Mouse (Mus musculus): Measurements from ENCODE around the gene Hes7.

Gene Hes7

DNA sequence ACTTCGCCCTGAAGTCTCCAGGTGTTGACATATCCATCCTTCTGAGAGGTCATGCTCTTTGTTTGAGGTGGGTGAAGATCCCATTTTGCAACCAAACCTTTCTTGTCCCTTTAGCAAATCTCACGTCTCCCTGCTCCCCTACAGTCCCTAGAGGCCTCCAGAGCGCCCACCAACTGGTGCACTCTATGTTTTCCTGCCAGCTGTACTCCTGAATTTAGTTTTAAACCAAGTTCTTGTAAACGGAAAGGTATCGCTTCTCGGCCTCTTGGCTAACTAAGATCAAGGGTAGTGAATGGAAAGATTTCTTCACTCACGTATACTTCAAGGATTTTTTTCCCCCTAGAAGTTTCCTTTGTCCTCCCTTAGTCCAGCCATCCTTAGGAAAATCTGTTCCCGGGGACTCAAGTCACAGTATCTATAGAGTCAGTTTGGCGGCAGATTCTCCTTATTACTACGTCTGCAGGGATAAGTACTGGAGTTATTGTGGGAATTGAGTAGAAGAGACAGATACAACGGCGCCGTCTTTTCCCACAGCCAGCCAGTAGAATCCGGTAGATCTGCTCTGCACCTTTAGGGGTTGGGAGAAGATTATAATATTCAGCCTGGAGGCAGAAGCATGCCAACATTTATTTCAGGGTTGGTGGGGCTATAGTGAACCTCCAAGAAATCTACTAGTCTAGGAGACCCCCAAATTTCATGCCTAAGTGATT is 603 bp upstream of the Hes7 start:
- no peak for DNase-seq (ENCODE audit: low read depth)

DNA sequence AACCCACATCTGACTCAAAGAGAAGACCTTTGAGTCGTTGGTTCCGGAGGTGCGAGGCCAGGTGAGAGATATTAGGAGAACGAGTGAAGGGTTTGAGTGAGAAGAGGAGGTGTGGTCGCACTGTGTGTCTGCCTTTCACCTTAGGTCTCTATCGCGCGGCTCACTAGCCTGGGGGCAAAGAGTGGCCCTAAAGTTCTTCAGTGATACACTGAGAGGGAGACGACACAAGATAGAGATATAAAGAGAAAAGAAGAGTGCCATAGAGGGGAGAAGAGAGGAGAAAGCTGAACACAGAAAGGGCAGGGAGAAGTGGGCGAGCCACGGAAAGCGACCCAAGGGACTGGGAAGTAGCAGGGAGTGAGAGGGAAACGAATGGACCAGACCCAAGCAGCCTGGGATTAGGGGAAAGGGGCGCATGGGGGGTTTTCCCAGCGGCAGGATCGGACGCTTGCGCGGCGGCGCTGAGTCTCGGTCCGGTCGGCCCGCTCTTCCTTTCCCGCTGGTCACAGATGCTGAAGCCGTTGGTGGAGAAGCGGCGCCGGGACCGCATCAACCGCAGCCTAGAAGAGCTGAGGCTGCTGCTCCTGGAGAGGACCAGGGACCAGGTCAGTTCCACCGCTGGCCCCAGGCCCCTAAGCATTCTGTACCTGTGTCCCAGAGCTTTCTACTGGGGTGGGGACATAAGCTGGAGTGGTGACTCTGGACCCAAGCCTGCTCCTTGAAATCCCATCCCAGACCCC is 967 bp downstream of the Hes7 start:
- no peak for DNase-seq (ENCODE audit: low read depth)

DNA sequence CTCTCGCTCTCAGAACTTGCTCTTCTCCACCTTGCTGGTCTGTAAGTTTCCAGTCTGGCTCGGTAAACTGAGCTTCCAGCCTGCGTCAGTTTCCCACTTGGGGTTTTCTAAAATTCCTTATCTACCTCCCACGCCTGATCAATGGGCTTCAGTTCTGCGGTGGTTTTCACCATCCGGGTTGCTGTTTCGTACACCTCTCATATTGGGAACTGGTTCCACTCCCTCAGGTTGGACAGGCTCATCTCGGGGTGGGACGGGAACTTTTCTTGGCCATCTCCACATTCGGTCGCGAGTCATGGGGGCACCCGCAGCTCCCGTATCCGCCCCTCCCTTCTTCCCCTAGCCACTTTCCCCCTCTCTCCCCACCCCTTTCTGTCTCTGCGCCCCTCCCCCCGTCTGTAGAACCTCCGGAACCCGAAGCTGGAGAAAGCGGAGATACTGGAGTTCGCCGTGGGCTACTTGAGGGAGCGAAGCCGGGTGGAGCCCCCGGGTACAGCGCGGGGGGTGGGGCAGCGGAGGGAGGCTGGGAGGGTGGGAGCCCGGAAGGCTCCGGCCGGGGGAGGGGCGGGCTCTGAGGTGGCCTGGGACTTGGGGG is 1.6 kb downstream of the Hes7 start:
- DNase-seq (ENCODE audit: low read depth) = no peak

DNA sequence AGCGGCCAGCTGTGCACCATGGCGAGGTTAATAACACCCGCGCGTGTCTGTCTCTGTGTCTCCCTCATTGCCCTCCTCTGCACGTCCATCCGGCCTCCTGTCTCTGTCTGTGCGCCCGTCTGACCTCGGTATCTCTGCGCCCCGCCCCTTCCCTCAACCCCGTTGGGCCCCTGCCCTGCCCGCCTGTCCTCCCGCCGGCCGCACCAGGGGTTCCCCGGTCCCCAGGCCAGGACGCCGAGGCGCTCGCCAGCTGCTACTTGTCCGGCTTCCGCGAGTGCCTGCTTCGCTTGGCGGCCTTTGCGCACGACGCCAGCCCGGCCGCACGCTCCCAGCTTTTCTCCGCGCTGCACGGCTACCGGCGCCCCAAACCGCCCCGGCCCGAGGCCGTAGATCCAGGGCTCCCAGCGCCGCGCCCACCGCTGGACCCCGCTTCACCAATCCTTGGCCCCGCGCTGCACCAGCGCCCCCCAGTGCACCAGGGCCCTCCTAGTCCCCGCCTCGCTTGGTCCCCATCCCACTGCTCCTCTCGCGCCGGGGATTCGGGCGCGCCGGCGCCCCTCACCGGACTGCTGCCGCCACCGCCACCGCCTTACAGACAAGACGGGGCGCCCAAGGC is 2.2 kb downstream of the Hes7 start, which contains the start of gene 9130213A22Rik:
Gene 9130213A22Rik, minus strand, starts transcription at position 254 of the 616 bp plus-strand sequence.
- DNase-seq (ENCODE audit: low read depth) = peak; percentile 66

GRCm38 (mm10) chr11:69123056-69123692 is 3.0 kb downstream of the Hes7 start:
- DNase-seq (ENCODE audit: low read depth) = peak; percentile 91

DNA sequence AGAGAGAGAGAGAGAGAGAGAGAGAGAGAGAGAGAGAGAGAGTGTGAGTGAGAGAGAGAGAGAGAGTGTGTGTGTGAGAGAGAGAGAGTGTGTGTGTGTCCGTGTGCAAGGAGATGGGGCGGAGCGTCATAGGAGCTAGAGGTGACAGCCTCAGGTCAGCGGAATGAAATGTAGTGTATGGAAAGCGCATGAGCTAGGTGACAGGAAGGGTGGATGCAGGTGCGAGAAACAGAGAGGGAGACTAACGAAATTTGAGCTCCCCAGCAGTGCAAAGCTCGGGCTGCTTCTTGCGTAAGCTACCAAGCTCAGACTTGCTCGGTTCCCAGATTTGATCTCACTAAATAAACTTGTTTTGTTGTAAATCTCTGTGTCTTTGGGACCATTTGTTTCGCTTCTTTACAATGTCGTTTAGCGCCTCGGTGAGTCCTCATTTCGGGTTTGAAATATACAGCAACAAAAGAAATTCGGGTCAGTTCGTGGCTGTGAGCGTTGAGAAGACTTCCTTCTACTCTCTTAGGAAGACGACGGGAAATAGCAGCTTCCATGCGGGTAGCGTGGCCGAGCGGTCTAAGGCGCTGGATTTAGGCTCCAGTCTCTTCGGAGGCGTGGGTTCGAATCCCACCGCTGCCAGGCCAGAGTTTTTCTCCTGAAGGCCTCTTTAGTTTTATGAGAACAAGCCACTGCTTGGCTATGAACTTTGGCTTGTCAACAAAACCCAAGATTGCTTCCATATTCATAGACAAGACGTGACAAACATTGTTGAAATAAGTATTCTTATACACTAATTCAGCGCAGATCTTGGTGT is 3.7 kb downstream of the Hes7 start:
- DNase-seq (ENCODE audit: low read depth) = peak; percentile 91

DNA sequence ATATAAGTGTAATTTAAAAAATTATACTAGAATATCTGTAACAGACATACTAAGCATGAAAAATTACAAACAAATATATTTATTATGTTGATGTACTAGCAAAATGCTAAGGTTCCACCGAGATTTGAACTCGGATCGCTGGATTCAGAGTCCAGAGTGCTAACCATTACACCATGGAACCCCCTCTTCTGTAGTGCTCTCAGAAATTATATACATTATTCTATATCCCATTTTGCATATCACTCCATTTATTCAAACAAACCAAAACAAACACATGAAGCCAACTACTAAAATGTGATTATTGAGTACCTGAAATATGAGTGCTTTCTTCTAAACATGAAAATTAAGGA is 4.3 kb downstream of the Hes7 start:
- DNase-seq (ENCODE audit: low read depth) = peak; percentile 78

GRCm38 (mm10) chr11:69125041-69125851 is 5.0 kb downstream of the Hes7 start:
- DNase-seq (ENCODE audit: low read depth) = peak; percentile 90

DNA sequence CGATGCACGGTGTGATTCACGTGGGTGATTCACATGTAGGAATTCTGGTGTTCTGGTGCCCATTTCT is 5.5 kb downstream of the Hes7 start, which contains the start of gene Aloxe3:
Gene Aloxe3, plus strand, starts transcription at position 45 of the 67 bp plus-strand sequence.
- DNase-seq (ENCODE audit: low read depth) = no peak

- DNase-seq (ENCODE audit: low read depth) = no peak
Measured at GRCm38 (mm10) chr11:69125919-69126705, 5.9 kb downstream of the Hes7 start.

DNA sequence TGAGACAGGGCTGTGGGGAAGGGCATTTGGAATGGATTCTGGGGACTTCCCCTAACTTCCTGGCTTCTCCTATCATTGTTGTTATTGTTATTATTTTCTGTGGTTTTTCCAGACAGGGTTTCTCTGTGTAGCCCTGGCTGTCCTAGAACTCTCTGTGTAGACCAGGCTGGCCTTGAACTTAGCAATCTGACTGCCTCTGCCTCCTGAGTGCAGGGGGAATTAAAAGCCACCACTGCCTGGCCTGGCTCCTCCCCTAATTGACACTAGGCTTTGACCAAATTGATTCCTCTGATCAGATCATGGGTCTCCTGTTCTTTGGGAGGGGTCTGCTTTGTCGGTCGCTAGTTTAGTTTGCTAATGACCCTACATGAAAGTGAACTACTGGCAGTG is 6.5 kb downstream of the Hes7 start:
- DNase-seq (ENCODE audit: low read depth) = no peak

- DNase-seq (ENCODE audit: low read depth) = no peak
Measured at GRCm38 (mm10) chr11:69128426-69129122, 8.4 kb downstream of the Hes7 start.

DNA sequence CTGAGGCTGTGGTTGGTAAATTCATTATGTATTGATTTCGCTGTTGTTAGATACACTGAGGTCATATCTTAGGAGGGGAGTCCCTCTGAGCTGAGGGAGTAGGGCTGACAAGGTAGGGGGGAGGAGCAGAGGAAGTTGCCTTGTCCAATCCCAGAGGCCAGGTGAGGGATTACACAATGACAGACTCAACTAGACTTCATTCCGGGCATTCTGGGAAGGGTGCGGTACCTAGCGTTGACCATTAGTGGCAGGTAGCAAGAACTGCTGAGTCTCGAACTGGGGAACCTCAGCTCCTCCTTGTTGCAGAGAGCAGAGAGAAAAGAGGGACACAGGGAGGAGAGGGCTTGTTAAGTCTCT is 13.3 kb downstream of the Hes7 start:
- DNase-seq (ENCODE audit: low read depth) = no peak

DNA sequence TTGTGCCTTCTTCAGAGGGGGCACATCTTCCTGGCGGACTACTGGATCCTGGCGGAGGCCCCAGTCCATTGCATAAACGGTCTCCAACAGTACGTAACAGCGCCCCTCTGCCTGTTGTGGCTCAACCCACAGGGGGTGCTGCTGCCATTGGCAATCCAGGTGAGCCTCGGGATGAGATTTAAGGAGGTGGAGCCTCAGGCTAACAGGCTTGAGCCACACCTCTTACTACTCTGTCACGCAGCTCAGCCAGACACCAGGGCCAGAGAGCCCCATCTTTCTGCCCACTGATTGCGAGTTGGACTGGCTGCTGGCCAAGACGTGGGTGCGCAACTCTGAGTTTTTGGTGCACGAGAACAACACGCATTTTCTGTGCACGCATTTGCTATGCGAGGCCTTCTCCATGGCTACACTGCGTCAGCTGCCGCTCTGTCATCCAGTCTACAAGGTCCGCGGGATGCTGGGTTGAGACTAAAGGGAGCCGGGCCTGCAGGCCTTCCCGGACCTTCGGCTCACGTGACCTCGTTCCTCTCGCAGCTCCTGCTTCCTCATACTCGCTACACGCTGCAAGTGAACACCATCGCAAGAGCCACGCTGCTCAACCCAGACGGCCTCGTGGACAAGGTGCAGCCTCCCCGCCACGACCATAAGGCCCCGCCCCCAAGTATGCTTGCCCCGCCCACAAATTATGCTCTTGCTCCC is 13.9 kb downstream of the Hes7 start:
- no peak for DNase-seq (ENCODE audit: low read depth)

DNA sequence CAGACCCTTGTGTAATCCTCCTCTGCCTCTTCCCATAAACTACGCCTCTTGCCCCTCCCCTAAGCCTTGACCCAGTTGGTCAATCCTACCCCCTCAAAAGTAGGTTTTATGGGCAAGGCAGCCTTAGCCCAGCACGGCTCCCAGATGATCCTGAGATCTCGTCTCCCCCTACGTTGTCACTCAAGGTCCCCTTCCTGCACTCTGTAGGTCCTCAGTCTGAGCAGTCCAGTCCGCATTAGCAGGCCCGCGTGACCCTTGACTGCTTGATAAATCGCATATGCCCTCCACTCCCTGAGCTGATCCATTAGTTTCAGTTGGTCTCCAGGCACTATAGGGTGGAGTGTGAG is 14.4 kb downstream of the Hes7 start:
- no peak for DNase-seq (ENCODE audit: low read depth)

- no peak for DNase-seq (ENCODE audit: low read depth)
Measured at GRCm38 (mm10) chr11:69135361-69135760, 15.2 kb downstream of the Hes7 start.

GRCm38 (mm10) chr11:69147546-69147945 is 27.3 kb downstream of the Hes7 start:
- DNase-seq (ENCODE audit: low read depth) = no peak

GRCm38 (mm10) chr11:69148451-69148960 is 28.3 kb downstream of the Hes7 start:
- DNase-seq (ENCODE audit: low read depth) = no peak

DNA sequence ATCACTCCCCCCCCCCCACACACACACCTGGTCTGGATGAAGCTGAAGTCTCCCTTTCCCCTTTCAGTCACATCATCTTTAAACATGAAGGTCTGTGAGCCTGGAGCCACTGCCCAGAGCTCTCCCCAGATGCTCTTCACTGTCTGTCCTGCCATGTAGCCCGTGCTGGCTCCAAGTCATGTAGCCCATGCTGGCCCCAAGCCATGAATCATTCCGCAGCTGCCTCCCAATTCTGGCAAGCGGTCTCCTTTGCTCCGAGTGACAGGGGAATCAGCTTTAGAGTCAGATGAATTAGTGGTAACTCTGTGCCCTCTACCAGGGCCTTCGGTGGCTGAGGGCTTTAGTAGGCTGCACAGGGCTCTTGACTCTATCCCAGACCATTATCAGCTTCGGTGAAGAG is 29.5 kb downstream of the Hes7 start:
- no peak for DNase-seq (ENCODE audit: low read depth)
